Mouse (Mus musculus): Measurements from ENCODE around the gene Vax2. TPM values are rescaled to one million over a fixed set of nuclear protein-coding genes. Genes with fewer than 3 reads are reported as not detected.

Vax2 gene
- polyA plus RNA-seq, 2 experiments = not detected

GRCm38 (mm10) chr6:83696684-83697083 lies 14.4 kb upstream of the Vax2 start:
- H3K4me1 ChIP-seq (replicated peaks; ENCODE audit: control insufficient read depth in 2 of 2, insufficient read depth in 2 of 2, low read length in 1 of 2) = no peaks in the 10 kb centered on the region
- 2% methylated on average over 7 of the region's 7 CpGs for WGBS (ENCODE audit: insufficient replicate concordance)
- TF ChIP-seq EP300 (IDR thresholded peaks at IDR 0.05; ENCODE audit: low read depth) (no peak), CTCF (IDR thresholded peaks at IDR 0.05; ENCODE audit: low read depth) (no peak)
- H3K27me3 ChIP-seq (ENCODE audit: control insufficient read depth, insufficient read depth, low read length) = peaks cover 89% of the 10 kb centered on the region
- H3K9me3 ChIP-seq (ENCODE audit: control insufficient read depth, low read length) = no peaks in the 10 kb centered on the region
- no peak for ATAC-seq (ENCODE audit: insufficient read depth)
- H3K4me3 ChIP-seq (ENCODE audit: insufficient read depth in 1 of 2, low read depth in 2 of 2, low read length in 2 of 2) = no peak overlapping the region
- no peak overlapping the region for H3K27ac ChIP-seq
- no peak overlapping the region for H3K4me2 ChIP-seq (ENCODE audit: low read depth)
- no peak overlapping the region for H3K9ac ChIP-seq (replicated peaks)
- H3K36me3 ChIP-seq (replicated peaks; ENCODE audit: control insufficient read depth, insufficient read depth, low read depth) = no peaks in the 10 kb centered on the region
- DNase-seq (ENCODE audit: low read depth in 3 of 3, low spot score in 3 of 3) = no peak

- DNase-seq (ENCODE audit: low read depth in 3 of 3, low spot score in 3 of 3) = no peak
- no peak overlapping the region for H3K27ac ChIP-seq
- no peak for TF ChIP-seq EP300 (IDR thresholded peaks at IDR 0.05; ENCODE audit: low read depth)
- no peak for TF ChIP-seq CTCF (IDR thresholded peaks at IDR 0.05; ENCODE audit: low read depth)
- no peaks in the 10 kb centered on the region for H3K4me1 ChIP-seq (replicated peaks; ENCODE audit: control insufficient read depth in 2 of 2, insufficient read depth in 2 of 2, low read length in 1 of 2)
- no peak overlapping the region for H3K4me2 ChIP-seq (ENCODE audit: low read depth)
- peaks cover 90% of the 10 kb centered on the region for H3K27me3 ChIP-seq (ENCODE audit: control insufficient read depth, insufficient read depth, low read length)
- H3K9me3 ChIP-seq (ENCODE audit: control insufficient read depth, low read length) = no peaks in the 10 kb centered on the region
- WGBS (ENCODE audit: insufficient replicate concordance) = 7% methylated on average over 8 of the region's 8 CpGs
- no peak overlapping the region for H3K9ac ChIP-seq (replicated peaks)
- ATAC-seq (ENCODE audit: insufficient read depth) = no peak
- no peaks in the 10 kb centered on the region for H3K36me3 ChIP-seq (replicated peaks; ENCODE audit: control insufficient read depth, insufficient read depth, low read depth)
- no peak overlapping the region for H3K4me3 ChIP-seq (ENCODE audit: insufficient read depth in 1 of 2, low read depth in 2 of 2, low read length in 2 of 2)
These were observed 13.1 kb upstream of the Vax2 start for GRCm38 (mm10) chr6:83697932-83698331.

GRCm38 (mm10) chr6:83699971-83700370 lies 11.1 kb upstream of the Vax2 start:
- no peak for DNase-seq (ENCODE audit: low read depth in 3 of 3, low spot score in 3 of 3)
- Histone ChIP-seq H3K9me3 (ENCODE audit: control insufficient read depth, low read length) (no peaks in the 10 kb centered on the region), H3K27me3 (ENCODE audit: control insufficient read depth, insufficient read depth, low read length) (peaks cover 90% of the 10 kb centered on the region), H3K9ac (replicated peaks) (no peak overlapping the region), H3K4me3 (ENCODE audit: insufficient read depth in 1 of 2, low read depth in 2 of 2, low read length in 2 of 2) (no peak overlapping the region), H3K4me2 (ENCODE audit: low read depth) (no peak overlapping the region), H3K4me1 (replicated peaks; ENCODE audit: control insufficient read depth in 2 of 2, insufficient read depth in 2 of 2, low read length in 1 of 2) (no peaks in the 10 kb centered on the region), H3K27ac (no peak overlapping the region), H3K36me3 (replicated peaks; ENCODE audit: control insufficient read depth, insufficient read depth, low read depth) (no peaks in the 10 kb centered on the region)
- ATAC-seq (ENCODE audit: insufficient read depth) = no peak
- WGBS (ENCODE audit: insufficient replicate concordance) = 3% methylated on average over 5 of the region's 5 CpGs
- TF ChIP-seq EP300 (IDR thresholded peaks at IDR 0.05; ENCODE audit: low read depth) (no peak), CTCF (IDR thresholded peaks at IDR 0.05; ENCODE audit: low read depth) (no peak)

- H3K27ac ChIP-seq = no peak overlapping the region
- H3K4me3 ChIP-seq (ENCODE audit: insufficient read depth in 1 of 2, low read depth in 2 of 2, low read length in 2 of 2) = no peak overlapping the region
- H3K27me3 ChIP-seq (ENCODE audit: control insufficient read depth, insufficient read depth, low read length) = peaks cover 92% of the 10 kb centered on the region
- no peaks in the 10 kb centered on the region for H3K4me1 ChIP-seq (replicated peaks; ENCODE audit: control insufficient read depth in 2 of 2, insufficient read depth in 2 of 2, low read length in 1 of 2)
- no peak for DNase-seq (ENCODE audit: low read depth in 3 of 3, low spot score in 3 of 3)
- H3K4me2 ChIP-seq (ENCODE audit: low read depth) = no peak overlapping the region
- WGBS (ENCODE audit: insufficient replicate concordance) = under 1% methylated on average over 11 of the region's 11 CpGs
- H3K36me3 ChIP-seq (replicated peaks; ENCODE audit: control insufficient read depth, insufficient read depth, low read depth) = no peaks in the 10 kb centered on the region
- H3K9ac ChIP-seq (replicated peaks) = no peak overlapping the region
- TF ChIP-seq CTCF (IDR thresholded peaks at IDR 0.05; ENCODE audit: low read depth) (no peak), EP300 (IDR thresholded peaks at IDR 0.05; ENCODE audit: low read depth) (no peak)
- no peak for ATAC-seq (ENCODE audit: insufficient read depth)
- H3K9me3 ChIP-seq (ENCODE audit: control insufficient read depth, low read length) = no peaks in the 10 kb centered on the region
These were observed 10.1 kb upstream of the Vax2 start for GRCm38 (mm10) chr6:83701001-83701400.

GRCm38 (mm10) chr6:83702146-83702999 lies 8.7 kb upstream of the Vax2 start:
- Histone ChIP-seq H3K27ac (no peak overlapping the region), H3K9ac (replicated peaks) (no peak overlapping the region), H3K27me3 (ENCODE audit: control insufficient read depth, insufficient read depth, low read length) (peaks cover 92% of the 10 kb centered on the region), H3K36me3 (replicated peaks; ENCODE audit: control insufficient read depth, insufficient read depth, low read depth) (no peaks in the 10 kb centered on the region), H3K4me1 (replicated peaks; ENCODE audit: control insufficient read depth in 2 of 2, insufficient read depth in 2 of 2, low read length in 1 of 2) (no peaks in the 10 kb centered on the region), H3K9me3 (ENCODE audit: control insufficient read depth, low read length) (no peaks in the 10 kb centered on the region), H3K4me2 (ENCODE audit: low read depth) (no peak overlapping the region), H3K4me3 (ENCODE audit: insufficient read depth in 1 of 2, low read depth in 2 of 2, low read length in 2 of 2) (no peak overlapping the region)
- WGBS (ENCODE audit: insufficient replicate concordance) = 2% methylated on average over 53 of the region's 53 CpGs
- ATAC-seq (ENCODE audit: insufficient read depth) (no peak), DNase-seq (ENCODE audit: low read depth in 3 of 3, low spot score in 3 of 3) (no peak)
- TF ChIP-seq CTCF (IDR thresholded peaks at IDR 0.05; ENCODE audit: low read depth) (no peak), EP300 (IDR thresholded peaks at IDR 0.05; ENCODE audit: low read depth) (no peak)
